Mouse (Mus musculus) Patski (cell line): Measurements from ENCODE around the gene Rdh8. TPM values are rescaled to one million over a fixed set of nuclear protein-coding genes. Genes with fewer than 3 reads are reported as not detected.

Experiments used
- ATAC-seq: fragments of 100-300 bp; one replicate; pipeline ENCODE4 v1.8.0; 2021
- CTCF ChIA-PET: fragments of 350-600 bp; sonication (Branson Sonifier 250); formaldehyde crosslinking; loops from one replicate; lab custom pipeline; 2022; ENCODE audit warnings: inconsistent platforms; lab: Charles Lee
- POLR2A ChIA-PET: fragments of 350-600 bp; sonication (Branson Sonifier 250); formaldehyde crosslinking; loops from one replicate; lab custom pipeline; 2022; ENCODE audit warnings: antibody characterized with exemption, inconsistent platforms; lab: Charles Lee
- DNase-seq: peaks from one replicate; pipeline ENCODE4 v3.0.0-alpha.2; 2011; ENCODE audit warnings: low read depth, low spot score
- H3K27me3 ChIP-seq: fragments of 371-371 bp; one replicate; pipeline ENCODE4 v1.5.1; 2021
- CTCF ChIP-seq: fragments of 100-300 bp; IDR thresholded peaks from one replicate; pipeline ENCODE4 v1.5.1; 2021
- in situ Hi-C: fragments of 300-500 bp; cut with MboI; formaldehyde crosslinking; loops from 3 replicates; pipeline ENCODE4 v1.11.1; 2018; ENCODE audit warnings: low pct_unique_long_range_greater_than_20kb, mixed read lengths
- polyA plus RNA-seq: library from polyadenylated mRNA; unstranded; gene quantifications from one replicate; pipeline ENCODE4 v1.2.3, GENCODE M21; 2021

Gene Rdh8
- polyA plus RNA-seq, 1 experiment from 2014 or later = not detected

- ChIA-PET CTCF (no interaction called here), POLR2A (no interaction called here)
- TF ChIP-seq CTCF = no peak
- DNase-seq = no peak
- ATAC-seq = no peak
- in situ Hi-C loops = no loop called here
- peaks cover 7% of the 10 kb centered on the region for H3K27me3 ChIP-seq
Measured at GRCm38 (mm10) chr9:20869246-20869645, 50.9 kb downstream of the Rdh8 start.

GRCm38 (mm10) chr9:20870211-20871173, 52.2 kb downstream of the Rdh8 start:
- CTCF ChIA-PET = no interaction called here
- POLR2A ChIA-PET = no interaction called here
- DNase-seq = no peak
- in situ Hi-C loops = no loop called here
- no peak for ATAC-seq
- H3K27me3 ChIP-seq = peaks cover 7% of the 10 kb centered on the region
- no peak for TF ChIP-seq CTCF

GRCm38 (mm10) chr9:20872991-20873390, 54.7 kb downstream of the Rdh8 start:
- H3K27me3 ChIP-seq = peaks cover 7% of the 10 kb centered on the region
- no peak for DNase-seq
- CTCF ChIA-PET = no interaction called here
- no peak for TF ChIP-seq CTCF
- POLR2A ChIA-PET = no interaction called here
- ATAC-seq = no peak
- in situ Hi-C loops = no loop called here

- peaks cover 7% of the 10 kb centered on the region for H3K27me3 ChIP-seq
- ChIA-PET POLR2A (no interaction called here), CTCF (no interaction called here)
- DNase-seq = no peak
- in situ Hi-C loops = no loop called here
- no peak for TF ChIP-seq CTCF
- no peak for ATAC-seq
Measured at GRCm38 (mm10) chr9:20873521-20873920, 55.2 kb downstream of the Rdh8 start.

GRCm38 (mm10) chr9:20875021-20875790, 56.9 kb downstream of the Rdh8 start:
- in situ Hi-C loops = no loop called here
- TF ChIP-seq CTCF = no peak
- no peak for ATAC-seq
- ChIA-PET POLR2A (no interaction called here), CTCF (no interaction called here)
- peaks cover 7% of the 10 kb centered on the region for H3K27me3 ChIP-seq
- no peak for DNase-seq

Other genes starting within 250 kb of the Rdh8 start
- 8.8 TPM for gene Zfp846, start 237.2 kb upstream of the Rdh8 start, polyA plus RNA-seq
- gene Ubl5, start 175.6 kb upstream of the Rdh8 start, polyA plus RNA-seq = 439 TPM
- 19.2 TPM for gene Fbxl12, start 173.7 kb upstream of the Rdh8 start, polyA plus RNA-seq
- gene Pin1, start 166.4 kb upstream of the Rdh8 start, polyA plus RNA-seq = 27.1 TPM
- 0.32 TPM for gene Olfm2, start 72.2 kb upstream of the Rdh8 start, polyA plus RNA-seq
- gene Col5a3, start 3.4 kb upstream of the Rdh8 start, polyA plus RNA-seq = 0.08 TPM
- 0.09 TPM for gene A230050P20Rik, start 50.1 kb downstream of the Rdh8 start, polyA plus RNA-seq
- gene Angptl6, start 61.2 kb downstream of the Rdh8 start, polyA plus RNA-seq = 1.8 TPM
- 42.2 TPM for gene Ppan, start 69.7 kb downstream of the Rdh8 start, polyA plus RNA-seq
- gene Eif3g, start 80.1 kb downstream of the Rdh8 start, polyA plus RNA-seq = 172 TPM
- 54.3 TPM for gene Dnmt1, start 141.4 kb downstream of the Rdh8 start, polyA plus RNA-seq
- 10.9 TPM for gene S1pr2, start 158.3 kb downstream of the Rdh8 start, polyA plus RNA-seq
- 89.1 TPM for gene Mrpl4, start 184.2 kb downstream of the Rdh8 start, polyA plus RNA-seq
- 0.06 TPM for gene Icam1, start 197.5 kb downstream of the Rdh8 start, polyA plus RNA-seq
- 0.99 TPM for gene Icam4, start 210.9 kb downstream of the Rdh8 start, polyA plus RNA-seq
- gene Icam5, start 213.6 kb downstream of the Rdh8 start, polyA plus RNA-seq = 1.1 TPM
- gene Zglp1, start 248.6 kb downstream of the Rdh8 start, polyA plus RNA-seq = 0.10 TPM